Mouse (Mus musculus) adrenal gland, postnatal 10 days (tissue): ENCODE measurements at regions not wholly inside any gene's neighbourhood (a gene's known extent, or its start where the extent isn't known, plus 50 kb on each side); places are given as distances from the start of the nearest gene placed in this dataset.
"Not testable (repeated sequence)": the region's sequence is repeated elsewhere in the genome, so short reads cannot be mapped to it uniquely, and the experiment has no call there.

Experiments used
- DNase-seq: peaks from one replicate; pipeline ENCODE4 v3.0.0; 2021; ENCODE audit warnings: mixed read lengths

GRCm38 (mm10) chr5:68428822-68429548, 397.4 kb downstream of the Grxcr1 start:
- DNase-seq = not testable (repeated sequence)

GRCm38 (mm10) chr5:68470162-68470561, 438.5 kb downstream of the Grxcr1 start:
- peak; percentile 18 for DNase-seq

GRCm38 (mm10) chr5:68471300-68471699, 439.7 kb downstream of the Grxcr1 start:
- DNase-seq = not testable (repeated sequence)
